Mouse (Mus musculus) liver, embryonic 14.5 days (tissue): ENCODE measurements around the gene Anpep.

ENCODE experiments used
- CTCF ChIP-seq: IDR thresholded peaks from 2 replicates; pipeline ENCODE4 v1.5.1; 2016; ENCODE audit warnings: antibody characterized with exemption, low read depth, control low read depth
- EP300 ChIP-seq: IDR thresholded peaks from 2 replicates; pipeline ENCODE4 v1.6.1; 2016; ENCODE audit warnings: antibody characterized with exemption, low read depth

DNA sequence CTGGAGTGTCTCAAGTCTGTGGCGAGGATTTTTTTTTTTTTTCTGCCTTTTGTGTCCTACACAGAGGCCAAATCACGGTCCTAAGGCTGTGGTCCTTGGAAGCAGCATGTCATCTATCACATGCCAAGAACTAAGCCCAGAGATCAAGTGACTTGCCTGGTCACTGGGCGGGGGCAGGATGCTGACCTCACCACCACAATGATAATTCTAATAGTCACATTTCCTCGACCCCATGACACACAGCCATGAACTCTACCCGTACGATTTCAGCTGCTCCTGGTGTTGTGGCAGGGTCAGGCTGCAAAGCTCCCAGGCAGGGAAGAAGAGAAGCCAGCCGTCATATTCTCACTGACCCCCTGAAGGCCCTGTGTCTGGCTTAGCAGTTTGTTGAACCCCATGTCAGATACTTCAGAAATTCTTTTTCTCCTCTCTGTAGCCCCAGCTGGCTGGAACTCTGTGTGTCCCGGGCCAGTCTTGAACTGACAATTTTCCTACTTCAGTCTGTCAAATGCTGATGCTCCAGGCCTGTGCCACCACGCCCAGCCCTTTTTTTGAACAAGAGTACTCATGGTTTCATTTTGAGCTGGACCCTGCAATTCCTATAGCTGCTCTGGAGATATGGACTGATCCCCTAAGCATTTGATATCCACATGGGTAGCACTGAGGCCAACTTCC is 1.8 kb downstream of the Anpep start:
- no peak for TF ChIP-seq CTCF
- no peak for TF ChIP-seq EP300
